Mouse (Mus musculus) kidney, adult 8-10 months (tissue): ENCODE measurements around the gene Ifnar1.
"Not testable (repeated sequence)": the region's sequence is repeated elsewhere in the genome, so short reads cannot be mapped to it uniquely, and the experiment has no call there.

Experiments
- DNase-seq, 2 experiments: peaks; one replicate each; pipeline ENCODE4 v3.0.0; 2022

Ifnar1 gene

GRCm38 (mm10) chr16:91484808-91485700 lies at the start of gene Ifnar1:
TSS of gene Ifnar1 (plus strand) at chr16:91485238.
- DNase-seq: peak; percentile 99 to 100

DNA sequence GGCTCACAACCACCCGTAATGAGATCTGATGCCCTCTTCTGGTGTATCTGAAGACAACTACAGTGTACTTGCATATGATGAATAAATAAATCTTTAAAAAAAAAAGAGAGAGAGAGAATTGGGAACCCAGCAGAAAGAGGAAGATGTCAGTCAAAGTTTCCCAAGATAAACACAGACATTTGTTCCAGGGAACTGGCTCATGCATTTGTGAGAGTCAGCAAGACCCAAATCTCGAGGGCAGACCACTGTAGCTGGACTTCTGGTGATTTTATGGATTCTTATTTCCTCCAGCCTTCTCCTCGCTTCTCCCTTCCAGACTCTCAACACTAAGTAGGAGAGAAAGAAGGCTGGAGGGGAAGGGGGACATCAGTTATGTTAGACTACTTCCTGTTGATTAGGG lies 47.0 kb upstream of the Ifnar1 start:
- no peak for DNase-seq

- not testable (repeated sequence) for DNase-seq
Observed at GRCm38 (mm10) chr16:91438599-91438998, 46.4 kb upstream of the Ifnar1 start.

GRCm38 (mm10) chr16:91441366-91441765 lies 43.7 kb upstream of the Ifnar1 start:
- DNase-seq: peak; percentile 78 to 82

DNA sequence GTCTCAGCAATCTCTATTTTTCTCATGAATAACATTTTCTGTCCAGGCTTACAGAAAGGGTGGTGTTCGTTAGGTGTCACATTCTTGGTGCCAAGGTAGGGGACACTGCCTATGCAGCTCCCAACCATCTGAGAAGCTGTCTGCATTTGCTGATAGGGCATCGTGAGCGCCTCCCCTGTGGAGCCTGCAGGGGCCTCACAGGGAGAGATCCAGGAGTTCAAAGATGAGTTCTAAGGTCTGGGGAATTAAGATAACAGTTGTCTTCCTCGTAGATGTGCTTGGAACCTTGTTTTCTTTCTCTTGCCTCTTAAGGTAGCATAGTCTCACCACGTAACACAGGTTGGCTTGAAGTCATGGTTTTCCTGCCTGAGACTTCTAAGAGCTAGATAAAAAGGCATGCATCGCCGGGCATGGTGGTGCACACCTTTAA lies 43.2 kb upstream of the Ifnar1 start:
- DNase-seq: no peak

DNA sequence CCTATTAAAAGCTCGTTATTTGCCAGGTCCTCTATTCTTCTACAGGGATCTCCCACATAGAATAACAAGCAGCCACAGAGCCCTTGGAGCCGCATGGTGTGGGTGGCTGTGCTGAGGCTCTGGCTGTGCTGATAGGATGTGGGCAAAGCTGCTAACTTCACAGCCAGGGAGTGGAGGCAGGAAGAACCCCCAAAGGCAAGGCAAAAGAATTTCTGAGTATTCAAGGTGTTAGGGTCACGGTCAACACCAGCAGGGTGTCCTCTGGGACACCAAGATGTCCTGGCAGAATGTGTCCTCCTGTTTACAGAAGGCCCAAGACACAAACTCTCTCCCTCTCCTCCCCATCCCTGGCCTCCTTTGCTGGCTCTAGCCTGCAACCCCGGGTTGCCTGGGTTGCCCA lies 42.6 kb upstream of the Ifnar1 start:
- no peak for DNase-seq

DNA sequence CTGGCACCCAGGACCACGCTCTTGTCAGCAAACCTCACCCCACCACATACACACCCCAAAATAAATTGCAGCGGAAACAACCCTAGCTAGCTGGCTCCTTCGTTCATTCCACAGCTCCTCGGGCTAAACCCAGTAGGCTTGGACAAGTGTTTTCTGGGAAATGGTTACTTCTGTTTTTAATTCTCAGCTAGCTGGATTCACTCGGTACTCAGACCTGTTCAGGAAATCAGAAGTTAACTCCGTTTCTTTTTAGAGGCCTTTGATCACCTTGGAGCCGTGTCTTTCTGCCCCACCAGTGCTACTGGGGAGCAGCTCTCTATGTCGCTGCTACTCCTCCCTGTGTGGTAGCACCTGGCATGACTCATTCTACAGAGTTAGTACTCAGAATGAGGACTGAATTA lies 41.8 kb upstream of the Ifnar1 start:
- DNase-seq: no peak

GRCm38 (mm10) chr16:91444847-91445246 lies 40.2 kb upstream of the Ifnar1 start:
- no peak for DNase-seq

DNA sequence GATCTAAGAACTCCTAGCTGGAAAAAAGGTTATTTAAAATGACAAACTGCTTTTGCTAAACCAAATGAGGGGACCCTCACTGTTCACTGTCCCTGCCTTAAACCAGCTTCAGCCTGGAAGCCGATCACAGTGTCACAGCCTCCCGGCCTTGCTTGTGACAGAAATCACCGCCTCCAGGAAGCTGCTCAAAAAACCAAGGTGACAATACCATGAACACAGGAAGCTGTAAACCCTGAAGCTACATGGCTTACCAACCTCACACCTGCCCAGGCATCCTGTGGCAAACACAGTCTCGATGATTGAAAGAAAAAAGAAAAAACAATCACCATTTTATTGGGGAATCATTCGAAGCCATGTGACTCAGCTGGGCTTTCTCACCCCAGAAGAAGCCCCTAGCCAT lies 39.5 kb upstream of the Ifnar1 start:
- DNase-seq: no peak

GRCm38 (mm10) chr16:91446778-91447511 lies 38.1 kb upstream of the Ifnar1 start:
- DNase-seq: no peak

DNA sequence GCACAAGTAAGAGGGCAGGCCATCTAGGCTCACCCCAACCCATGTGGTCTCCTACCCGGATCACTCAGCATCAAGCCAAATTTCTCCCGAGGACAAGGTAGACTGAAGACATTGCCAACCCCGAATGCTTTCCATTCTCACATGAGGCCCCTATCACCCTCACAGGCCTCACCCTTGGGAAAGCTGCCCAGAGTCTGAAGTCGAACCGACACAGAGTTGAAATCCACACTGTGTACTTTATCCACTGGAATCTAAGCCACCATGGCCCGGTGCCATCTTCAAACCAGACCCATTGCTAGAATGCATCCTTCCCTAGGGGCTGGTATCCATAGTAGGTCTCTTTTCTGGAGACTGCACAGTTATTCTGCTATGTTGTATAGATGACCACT lies 37.5 kb upstream of the Ifnar1 start:
- peak; percentile 66 to 80 for DNase-seq

- DNase-seq: no peak
Observed at GRCm38 (mm10) chr16:91448088-91448487, 37.0 kb upstream of the Ifnar1 start.

DNA sequence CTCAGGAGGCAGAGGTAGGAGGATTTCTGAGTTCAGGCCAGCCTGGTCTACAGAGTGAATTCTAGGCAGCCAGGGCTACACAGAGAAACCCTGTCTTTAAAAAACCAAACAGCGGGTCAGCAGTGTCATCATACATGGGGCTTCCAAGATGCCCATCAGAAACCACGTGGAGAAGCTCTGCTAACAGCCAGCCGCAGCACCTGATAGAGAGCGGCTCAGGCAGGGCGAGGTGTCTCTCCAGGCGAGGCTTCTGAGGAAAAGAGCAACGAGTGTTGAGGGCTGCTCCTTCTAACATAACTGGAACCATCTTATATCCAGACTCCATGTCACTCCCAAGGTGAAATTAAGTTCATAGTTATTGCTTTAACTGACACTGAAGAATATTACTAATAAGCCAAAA lies 36.1 kb upstream of the Ifnar1 start:
- no peak for DNase-seq

GRCm38 (mm10) chr16:91450137-91451064 lies 34.6 kb upstream of the Ifnar1 start:
- DNase-seq: no peak

DNA sequence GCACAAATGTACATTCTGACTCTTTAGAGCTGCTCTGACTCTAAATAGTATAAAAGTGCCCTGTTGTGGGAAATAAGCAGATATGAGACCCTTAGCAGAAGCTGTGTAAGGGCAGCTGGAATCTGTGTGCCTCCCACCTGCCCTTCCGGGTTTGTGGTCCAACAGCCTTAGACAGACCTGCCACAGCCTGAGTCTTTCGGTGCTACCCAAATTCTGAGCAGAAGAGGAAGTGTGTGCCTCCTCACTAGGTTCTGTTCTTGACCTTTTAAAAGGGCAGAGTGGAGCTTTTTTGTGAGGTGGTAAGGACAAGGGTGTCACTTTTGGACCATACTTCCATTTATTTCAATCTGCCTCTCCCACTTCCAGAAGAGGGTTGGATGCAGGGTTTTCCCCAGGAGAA lies 33.1 kb upstream of the Ifnar1 start:
- DNase-seq: no peak

DNA sequence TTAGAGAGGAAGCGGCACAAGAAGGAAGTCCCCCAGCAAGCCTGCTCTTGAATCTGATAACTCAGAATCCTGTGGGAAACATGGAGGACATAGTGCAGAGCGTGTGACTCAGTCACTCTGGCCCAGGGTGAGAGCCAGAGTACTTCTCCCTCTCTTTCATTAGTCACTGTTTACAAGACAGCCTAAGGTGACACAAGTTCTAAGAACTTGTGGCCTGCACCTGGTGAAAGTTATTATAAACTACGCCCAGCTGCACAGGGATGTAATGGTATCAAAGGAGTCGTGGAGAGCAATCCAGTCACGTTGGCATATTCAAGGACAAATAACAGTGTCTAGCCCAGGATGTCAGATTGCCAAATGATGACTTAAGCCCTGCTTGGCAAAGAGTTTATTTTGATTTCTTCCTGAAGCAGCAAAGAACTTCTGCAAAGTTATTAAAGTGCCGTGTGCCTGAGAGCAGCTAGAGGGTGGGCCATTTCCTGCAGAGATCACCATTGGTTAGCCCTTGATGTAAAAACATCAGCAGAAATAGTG lies 32.6 kb upstream of the Ifnar1 start:
- DNase-seq: no peak

- no peak for DNase-seq
Observed at GRCm38 (mm10) chr16:91455868-91456267, 29.2 kb upstream of the Ifnar1 start.

- no peak for DNase-seq
Observed at GRCm38 (mm10) chr16:91458301-91458746, 26.7 kb upstream of the Ifnar1 start.

- no peak for DNase-seq
Observed at GRCm38 (mm10) chr16:91458976-91459375, 26.1 kb upstream of the Ifnar1 start.

DNA sequence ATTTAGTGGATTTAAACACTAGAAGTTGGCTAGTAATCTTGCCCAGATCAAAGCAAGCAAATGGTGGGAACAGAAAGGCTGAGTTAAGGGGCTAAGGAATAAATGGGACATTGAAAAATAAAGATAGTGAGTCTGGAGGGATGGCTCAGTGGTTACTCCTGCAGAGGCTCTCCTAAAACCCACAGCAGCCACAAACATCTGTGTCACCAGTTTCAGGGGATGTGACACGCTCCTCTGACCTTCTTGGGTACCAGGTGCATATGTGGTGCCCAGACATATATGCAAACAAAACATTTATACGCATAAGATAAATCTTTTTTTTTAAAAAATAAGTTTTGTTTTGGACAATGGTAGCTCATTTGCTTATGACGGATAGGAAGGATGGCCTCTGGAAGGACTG lies 25.6 kb upstream of the Ifnar1 start:
- DNase-seq: no peak

GRCm38 (mm10) chr16:91459841-91460370 lies 25.1 kb upstream of the Ifnar1 start:
- no peak for DNase-seq

- DNase-seq: no peak
Observed at GRCm38 (mm10) chr16:91461066-91461638, 23.9 kb upstream of the Ifnar1 start.
